Mouse (Mus musculus) heart, adult 2 months (tissue): ENCODE data around the gene Mal.

ENCODE experiments used
- CTCF ChIP-seq: fragments of 200-600 bp; IDR thresholded peaks from 2 replicates; pipeline ENCODE4 v1.8.1; 2022; ENCODE audit warnings: antibody characterized with exemption, mild to moderate bottlenecking, moderate library complexity
- EP300 ChIP-seq: fragments of 200-500 bp; IDR thresholded peaks from 2 replicates; pipeline ENCODE4 v1.6.1; 2011; ENCODE audit warnings: low read depth, low read length, control low read depth; ENCODE audit not compliant: insufficient read depth
- POLR2A ChIP-seq: fragments of 200-500 bp; IDR thresholded peaks from 2 replicates; pipeline ENCODE4 v1.6.1; 2011; ENCODE audit warnings: mild to moderate bottlenecking, low read depth, low read length, control low read depth; ENCODE audit not compliant: insufficient read depth

- TF ChIP-seq POLR2A (no peak), CTCF (no peak), EP300 (no peak)
These were observed 34.4 kb downstream of the Mal start for GRCm38 (mm10) chr2:127622065-127622464.
